Mouse (Mus musculus) cerebellum, adult 9-10 months (tissue): ENCODE data around the gene Ttc41.
A peak's percentile ranks its signal among the peaks of the same experiment; 100 is the strongest.
"Not testable (repeated sequence)": the region's sequence is repeated elsewhere in the genome, so short reads cannot be mapped to it uniquely, and the experiment has no call there.

Source experiments
- DNase-seq: peaks from one replicate; pipeline ENCODE4 v3.0.0; 2022

Ttc41 gene

DNA sequence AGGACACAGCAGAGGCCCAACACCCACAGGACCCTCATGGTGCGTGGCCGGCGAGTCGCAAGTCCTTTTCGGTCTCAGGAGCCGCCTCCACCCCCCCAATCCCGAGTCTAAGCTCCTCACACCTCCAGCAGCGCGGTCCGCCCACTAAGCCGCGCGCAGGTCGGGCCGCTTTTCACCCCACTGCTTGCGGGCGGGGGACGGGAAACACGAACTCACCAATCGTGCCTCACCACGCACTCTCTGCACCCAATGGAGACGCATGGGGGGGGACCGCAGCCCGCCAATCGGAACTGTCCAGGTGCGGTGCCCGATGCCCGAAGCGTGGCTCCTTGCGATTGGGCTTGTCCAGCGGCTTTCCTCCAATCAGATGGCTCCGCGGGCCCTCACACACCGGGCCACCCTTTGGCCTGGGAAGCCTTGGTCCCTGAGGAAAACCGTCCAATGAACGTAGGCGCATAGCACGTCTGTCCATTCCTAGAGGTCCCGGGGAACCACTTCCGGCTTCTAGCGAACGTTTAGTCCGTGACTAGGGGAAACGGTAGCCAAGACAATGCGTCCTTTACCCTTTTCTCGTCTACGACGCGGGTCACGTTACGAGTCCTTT, at the start of gene Ttc41, which contains the start of gene Hsp90b1:
Ttc41 (plus strand) TSS at position 494 of the 604 bp plus-strand sequence.
Hsp90b1 (minus strand) TSS at position 192 of the 604 bp plus-strand sequence.
- peak; percentile 100 for DNase-seq

DNA sequence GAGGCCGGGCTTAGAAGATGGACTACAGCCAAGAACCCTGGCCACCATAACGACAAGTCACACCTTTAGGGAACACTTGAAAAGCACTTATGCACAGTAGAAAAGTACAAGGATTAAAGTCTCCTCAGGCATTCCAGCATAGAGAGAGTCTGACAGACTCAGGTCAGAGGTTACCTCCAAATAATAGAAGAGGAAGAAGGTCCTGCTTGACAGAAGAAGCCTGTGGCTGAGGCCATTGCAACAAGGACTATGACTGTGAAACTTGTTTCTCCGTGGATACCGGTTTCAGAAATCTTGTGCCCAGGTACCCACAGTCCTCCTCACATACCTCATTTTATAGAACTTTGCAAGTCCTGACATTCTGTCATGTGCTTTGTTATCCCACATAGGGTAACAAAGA, 35.1 kb upstream of the Ttc41 start:
- not testable (repeated sequence) for DNase-seq

DNA sequence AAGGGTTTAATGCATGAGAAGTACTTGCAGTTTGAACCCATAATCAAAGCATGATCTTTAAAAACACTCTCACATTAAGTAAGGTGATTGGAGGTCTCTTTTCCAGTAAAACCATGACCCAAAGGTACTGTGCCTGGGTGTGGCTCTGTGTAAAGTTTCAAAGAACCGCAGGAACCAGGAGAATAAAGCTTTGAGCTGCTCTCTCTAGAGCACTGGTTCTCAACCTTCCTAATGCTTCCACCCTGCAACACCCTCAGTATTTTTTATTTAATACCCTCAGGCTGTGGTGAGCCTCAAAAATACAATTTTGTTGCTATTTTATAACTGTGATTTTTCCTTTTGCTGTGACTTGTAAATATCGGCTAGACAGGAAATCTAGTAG, 20.8 kb upstream of the Ttc41 start:
- DNase-seq, result not testable (repeated sequence)

GRCm38 (mm10) chr10:86685179-86686016, 20.2 kb upstream of the Ttc41 start:
- peak; percentile 90 for DNase-seq

DNA sequence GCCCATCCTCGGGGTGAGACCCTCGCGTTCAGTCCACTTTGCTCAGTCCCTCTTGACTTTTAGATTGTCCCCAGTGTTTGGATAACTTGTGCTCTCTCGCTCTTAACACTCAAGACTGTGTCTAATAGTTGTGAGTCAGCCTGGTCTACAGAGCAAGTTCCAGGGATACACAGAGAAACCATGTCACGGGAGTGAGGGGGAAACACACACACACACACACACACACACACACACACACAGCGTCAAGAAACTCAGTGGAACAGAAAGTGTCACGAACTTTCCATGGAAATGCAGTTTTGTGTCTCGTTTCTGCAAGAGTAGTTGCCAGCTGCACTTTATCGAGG, 19.6 kb upstream of the Ttc41 start:
- not testable (repeated sequence) for DNase-seq

DNA sequence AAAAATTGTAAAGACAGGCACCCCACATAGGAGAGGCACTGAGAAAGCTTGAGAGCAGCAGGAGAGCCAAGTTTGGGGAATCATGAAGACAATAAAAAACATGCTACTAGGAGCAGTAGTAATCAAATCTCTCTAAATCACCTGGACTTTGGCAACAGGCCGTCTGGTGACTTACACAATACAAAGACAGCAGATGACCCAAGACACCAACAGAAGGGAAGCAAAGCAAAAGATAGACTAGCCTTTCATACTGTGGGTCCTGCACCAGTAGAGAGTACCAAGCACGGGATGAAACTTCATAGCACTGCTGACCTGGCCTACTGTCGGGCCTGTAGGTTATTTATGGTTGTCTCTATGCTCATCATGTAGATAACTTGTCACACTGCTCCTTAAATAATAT, 5.4 kb upstream of the Ttc41 start:
- no peak for DNase-seq

- no peak for DNase-seq
These were observed 4.6 kb upstream of the Ttc41 start for GRCm38 (mm10) chr10:86700973-86701372.

- DNase-seq, result no peak
These were observed 3.2 kb upstream of the Ttc41 start for GRCm38 (mm10) chr10:86702312-86702920.

- DNase-seq, result no peak
These were observed 2.2 kb upstream of the Ttc41 start for GRCm38 (mm10) chr10:86703375-86703774.

GRCm38 (mm10) chr10:86704141-86704540, 1.5 kb upstream of the Ttc41 start:
- DNase-seq, result peak; percentile 32

GRCm38 (mm10) chr10:86704589-86705191, 921 bp upstream of the Ttc41 start:
- no peak for DNase-seq

DNA sequence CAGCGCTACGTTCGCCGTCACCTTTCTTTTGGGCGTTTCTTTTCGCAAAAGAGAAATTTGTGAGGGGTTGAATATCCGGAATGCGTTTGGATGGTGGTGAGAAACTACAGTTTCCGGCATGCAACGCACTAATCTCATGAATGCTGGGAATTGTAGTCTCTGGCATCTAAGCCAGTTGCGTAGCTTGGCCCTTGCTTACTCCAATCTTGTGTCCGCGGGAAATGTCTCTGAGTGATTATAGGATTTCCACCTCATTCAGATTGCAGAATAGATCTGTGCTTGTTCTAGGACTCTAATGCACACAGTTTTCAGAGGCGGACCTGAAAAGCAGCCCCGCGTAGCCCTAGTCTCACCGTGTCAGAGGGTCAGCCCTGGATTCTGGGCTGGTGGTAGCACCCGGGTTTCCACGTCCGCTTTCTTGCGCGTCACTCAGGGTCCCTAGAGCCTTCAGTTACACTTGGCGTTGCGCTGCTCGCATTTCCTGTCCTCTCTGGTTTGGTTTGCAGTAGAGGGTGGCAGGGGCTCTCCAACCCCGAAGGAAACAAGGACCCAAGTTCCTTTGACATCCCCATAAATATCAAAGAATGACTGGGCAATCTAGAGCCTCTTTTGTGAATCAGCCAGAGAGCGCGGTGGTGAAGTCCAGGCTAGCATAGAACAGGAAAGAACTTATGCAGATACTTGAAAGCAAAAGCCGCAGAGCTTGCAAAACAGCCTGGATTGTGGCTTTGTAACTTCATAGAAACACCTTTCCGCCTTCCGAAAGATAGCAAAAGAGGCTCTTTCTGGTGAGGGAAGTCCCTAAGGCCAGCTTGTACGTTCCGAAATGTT, 526 bp downstream of the Ttc41 start:
- DNase-seq, result no peak

DNA sequence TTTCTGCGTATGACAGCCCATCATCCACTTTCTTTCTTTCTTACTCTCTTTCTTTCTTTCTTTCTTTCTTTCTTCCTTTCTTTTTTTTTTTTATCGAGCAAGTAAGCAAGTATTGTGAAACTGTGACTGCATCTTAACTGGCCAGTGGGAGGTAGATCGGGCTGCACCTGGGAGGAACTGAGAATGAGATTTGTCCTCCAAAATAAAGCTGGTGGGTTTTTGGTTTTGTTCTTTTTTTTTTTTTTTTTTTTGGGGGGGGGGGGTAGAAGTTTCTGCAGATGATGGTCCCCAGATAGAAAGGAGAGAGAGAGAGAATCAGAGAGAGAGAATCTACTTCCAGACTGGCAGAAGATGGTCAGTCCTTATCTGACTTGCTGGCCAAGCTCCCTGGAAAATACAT, 1.5 kb downstream of the Ttc41 start:
- DNase-seq, result no peak

DNA sequence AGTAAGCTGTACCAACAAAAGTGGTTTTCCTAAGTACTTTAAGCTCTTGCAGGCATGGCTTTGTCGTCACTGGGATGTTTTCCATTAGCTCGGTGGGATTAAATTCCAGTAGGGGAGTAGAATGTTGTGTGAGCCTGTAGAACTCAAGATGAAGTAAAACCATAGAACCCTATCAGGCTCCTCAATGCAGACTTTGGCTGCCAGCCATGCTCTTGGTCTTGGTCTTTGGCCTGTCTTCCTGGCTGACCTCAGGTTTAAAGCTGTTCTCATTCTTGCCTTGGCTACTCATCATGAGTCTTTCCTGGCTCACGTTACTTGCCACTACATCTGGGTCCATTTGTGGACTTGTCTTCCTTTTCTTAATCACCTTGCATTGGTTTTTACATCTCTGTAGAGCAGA, 6.5 kb downstream of the Ttc41 start:
- DNase-seq, result no peak

DNA sequence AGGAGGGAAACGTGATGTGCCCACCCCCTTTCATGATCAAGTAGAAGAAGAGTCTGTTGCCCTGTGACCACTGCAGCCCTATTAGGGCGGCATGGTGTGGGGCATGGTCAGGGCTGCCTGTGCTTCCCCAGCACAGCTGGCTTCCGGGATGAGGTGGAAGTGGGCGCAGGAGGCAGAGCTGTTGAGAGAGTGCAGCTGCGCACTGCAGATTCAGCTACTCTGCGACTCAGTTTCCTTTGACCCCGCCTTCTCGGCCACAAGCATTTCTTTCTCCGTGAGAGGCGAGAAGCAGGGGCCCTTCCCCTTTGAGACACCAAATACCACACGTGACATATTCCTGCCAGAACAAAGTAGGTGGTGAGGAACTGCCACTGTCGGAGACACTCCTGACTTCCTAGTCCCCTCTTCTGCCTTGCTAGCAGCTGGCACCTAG, 22.0 kb downstream of the Ttc41 start:
- no peak for DNase-seq

DNA sequence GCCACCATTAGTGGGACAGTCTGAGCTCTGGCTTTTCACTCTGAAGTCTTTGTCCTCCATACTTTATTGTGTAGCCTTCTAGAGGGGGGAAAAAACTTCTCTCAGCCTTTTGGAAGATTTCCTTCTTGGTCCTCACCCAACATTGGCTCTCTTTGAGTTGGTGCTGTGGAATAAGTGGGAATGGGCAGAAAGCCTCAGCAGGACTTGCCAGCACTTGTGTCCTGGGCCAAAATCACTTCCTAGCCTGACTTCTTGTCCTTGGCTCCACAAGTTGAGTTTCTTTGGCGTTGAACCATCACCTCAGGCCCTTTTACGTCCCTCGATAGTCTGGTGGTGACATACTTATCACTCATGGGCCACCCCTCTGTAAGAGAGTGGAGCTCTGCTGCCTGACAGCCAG, 22.6 kb downstream of the Ttc41 start:
- DNase-seq, result no peak

DNA sequence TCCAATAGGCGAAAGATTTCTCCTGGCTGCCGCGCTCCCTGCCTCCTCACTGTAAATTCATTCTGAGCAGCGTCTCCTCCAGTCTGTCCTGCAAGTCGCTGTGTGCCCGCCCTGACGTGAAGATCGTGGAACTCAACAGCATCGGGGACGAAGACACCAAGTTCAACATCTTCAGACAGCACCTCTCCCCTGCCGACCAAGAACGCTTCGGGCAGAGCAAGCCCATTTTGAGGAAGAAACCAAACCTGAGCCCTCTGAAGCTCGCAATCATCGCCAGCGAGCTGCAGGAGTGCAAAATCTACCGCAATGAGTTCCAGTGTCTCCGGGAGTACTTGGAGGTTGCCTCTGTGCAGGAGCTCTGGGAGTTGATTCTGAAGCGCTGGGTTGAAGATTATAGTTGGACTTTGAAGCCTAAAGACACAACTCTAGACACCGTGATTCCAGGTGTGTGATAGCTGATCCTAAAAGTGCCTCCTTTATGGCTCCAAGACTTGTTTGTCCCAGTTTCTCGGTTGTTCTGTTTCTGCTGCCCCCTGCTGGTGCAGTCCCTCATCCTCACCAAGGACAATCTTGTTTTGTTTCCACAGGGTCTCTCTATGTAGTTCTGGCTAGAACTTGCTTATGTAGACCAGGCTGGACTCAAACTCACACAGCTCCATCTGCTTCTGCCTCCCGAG, 25.4 kb downstream of the Ttc41 start:
- peak; percentile 86 for DNase-seq

DNA sequence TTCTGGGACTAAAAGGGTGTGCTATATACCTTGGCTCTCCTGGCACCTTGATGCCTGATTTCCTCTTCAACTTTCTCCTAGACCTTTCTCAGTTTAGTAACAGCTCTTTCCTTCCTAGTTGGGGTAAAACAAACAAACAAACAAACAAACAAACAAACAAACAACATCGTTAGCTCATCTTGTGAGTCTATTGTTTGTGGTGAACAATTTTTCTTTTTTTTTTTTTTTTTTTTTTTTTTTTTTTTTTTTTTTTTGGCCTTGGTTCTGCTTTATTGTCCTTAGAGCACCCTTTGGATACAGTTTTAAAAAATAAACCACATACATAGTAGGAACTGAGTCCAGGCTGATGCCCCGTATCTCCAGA, 25.9 kb downstream of the Ttc41 start:
- no peak for DNase-seq

- no peak for DNase-seq
These were observed 29.4 kb downstream of the Ttc41 start for GRCm38 (mm10) chr10:86735036-86735435.

- DNase-seq, result no peak
These were observed 37.3 kb downstream of the Ttc41 start for GRCm38 (mm10) chr10:86742918-86743317.

DNA sequence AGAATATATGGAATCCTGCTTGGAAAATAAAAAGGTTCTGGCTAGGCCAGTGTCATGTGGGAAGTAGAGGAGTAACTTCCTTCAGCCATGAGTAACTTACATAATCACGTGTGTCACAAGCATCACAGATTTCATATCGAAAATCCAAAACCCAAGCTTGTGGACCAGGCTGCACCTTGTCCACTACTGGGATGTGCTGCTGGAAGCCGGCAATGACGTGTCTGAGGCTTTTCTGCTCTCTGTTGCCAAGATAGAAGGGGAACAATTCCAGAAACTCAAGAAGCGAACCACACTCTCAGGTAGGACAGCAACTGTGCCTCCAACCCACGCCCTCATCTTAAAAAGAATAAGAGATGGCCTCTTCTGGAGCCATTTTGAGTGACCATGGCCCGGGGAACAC, 38.7 kb downstream of the Ttc41 start:
- DNase-seq, result no peak

DNA sequence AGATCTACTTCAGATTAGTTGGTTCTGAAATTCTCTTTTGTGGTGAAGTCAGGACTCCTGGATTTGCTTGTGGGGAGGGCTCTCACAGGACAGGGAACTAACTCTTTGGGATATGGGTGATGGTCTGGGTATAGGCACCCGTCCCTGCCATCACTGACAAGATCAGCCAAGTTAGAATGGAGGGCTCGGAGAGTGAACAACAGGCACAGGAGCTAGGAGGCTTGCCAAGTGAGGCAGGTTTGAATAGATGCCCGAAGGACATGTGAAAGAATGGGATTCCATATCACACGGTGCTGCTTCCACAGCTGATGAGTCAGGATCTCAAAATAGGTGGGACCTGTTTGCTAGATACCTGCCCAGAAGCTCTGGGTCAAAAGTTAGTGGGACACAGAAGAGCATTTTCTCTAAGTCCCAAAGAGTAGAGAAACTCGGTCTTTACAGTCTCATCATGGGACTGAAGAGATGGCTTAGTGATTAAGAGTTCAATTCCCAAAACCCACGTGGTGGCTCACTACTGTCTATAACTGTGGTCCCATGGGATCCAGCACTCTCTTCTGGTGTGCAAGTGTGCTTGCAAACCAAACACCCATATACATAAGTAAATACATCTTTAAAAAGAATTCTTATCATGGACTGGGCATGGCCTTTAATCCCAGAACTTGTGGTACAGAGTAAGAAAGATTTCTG, 50.3 kb downstream of the Ttc41 start:
- no peak for DNase-seq
